Mouse (Mus musculus): Measurements from ENCODE around the gene Wbp1. TPM values are rescaled to one million over a fixed set of nuclear protein-coding genes. Genes with fewer than 3 reads are reported as not detected.
A peak's percentile ranks its signal among the peaks of the same experiment; 100 is the strongest.

Gene Wbp1
- total RNA-seq, 2 experiments from 2014 or later, result 34.8 to 89.9 TPM

GRCm38 (mm10) chr6:83141636-83142035 lies 20.3 kb upstream of the Wbp1 start:
- ATAC-seq (ENCODE audit: poor library complexity, severe bottlenecking), result no peak

- no peak for ATAC-seq (ENCODE audit: poor library complexity, severe bottlenecking)
Observed at GRCm38 (mm10) chr6:83140044-83140443, 18.7 kb upstream of the Wbp1 start.

- ATAC-seq (ENCODE audit: poor library complexity, severe bottlenecking), result no peak
Observed at GRCm38 (mm10) chr6:83138056-83138455, 16.7 kb upstream of the Wbp1 start.

- peak; percentile 24; the same call in 1 of the 2 replicates for ATAC-seq (ENCODE audit: poor library complexity, severe bottlenecking)
Observed at GRCm38 (mm10) chr6:83137576-83137950, 16.2 kb upstream of the Wbp1 start.

GRCm38 (mm10) chr6:83136881-83137575 lies 15.7 kb upstream of the Wbp1 start:
- ATAC-seq (ENCODE audit: poor library complexity, severe bottlenecking), result peak; percentile 26

GRCm38 (mm10) chr6:83136291-83136880 lies 15.0 kb upstream of the Wbp1 start:
- ATAC-seq (ENCODE audit: poor library complexity, severe bottlenecking), result no peak

GRCm38 (mm10) chr6:83135571-83136161 lies 14.3 kb upstream of the Wbp1 start:
- no peak for ATAC-seq (ENCODE audit: poor library complexity, severe bottlenecking)

GRCm38 (mm10) chr6:83134951-83135513 lies 13.7 kb upstream of the Wbp1 start, which contains the start of gene Rtkn:
TSS of gene Rtkn (plus strand) at chr6:83135463.
- no peak for ATAC-seq (ENCODE audit: poor library complexity, severe bottlenecking)

GRCm38 (mm10) chr6:83134226-83134625 lies 12.9 kb upstream of the Wbp1 start:
- no peak for ATAC-seq (ENCODE audit: poor library complexity, severe bottlenecking)

GRCm38 (mm10) chr6:83132176-83132919 lies 11.0 kb upstream of the Wbp1 start:
- no peak for ATAC-seq (ENCODE audit: poor library complexity, severe bottlenecking)

GRCm38 (mm10) chr6:83131469-83132034 lies 10.2 kb upstream of the Wbp1 start:
- peak; percentile 93 for ATAC-seq (ENCODE audit: poor library complexity, severe bottlenecking)

GRCm38 (mm10) chr6:83127419-83127818 lies 6.1 kb upstream of the Wbp1 start:
- ATAC-seq (ENCODE audit: poor library complexity, severe bottlenecking), result no peak

- ATAC-seq (ENCODE audit: poor library complexity, severe bottlenecking), result no peak
Observed at GRCm38 (mm10) chr6:83125331-83125730, 4.0 kb upstream of the Wbp1 start, which contains the start of gene Ino80b. TSS of gene Ino80b (minus strand) at chr6:83125431.

GRCm38 (mm10) chr6:83124851-83125312 lies 3.5 kb upstream of the Wbp1 start:
- ATAC-seq (ENCODE audit: poor library complexity, severe bottlenecking), result peak; percentile 59

GRCm38 (mm10) chr6:83122961-83123360 lies 1.6 kb upstream of the Wbp1 start:
- ATAC-seq (ENCODE audit: poor library complexity, severe bottlenecking), result no peak

GRCm38 (mm10) chr6:83121863-83122710 lies 728 bp upstream of the Wbp1 start:
- peak; percentile 30 for ATAC-seq (ENCODE audit: poor library complexity, severe bottlenecking)

- ATAC-seq (ENCODE audit: poor library complexity, severe bottlenecking), result no peak
Observed at GRCm38 (mm10) chr6:83119734-83120051, 1.7 kb downstream of the Wbp1 start.

- no peak for ATAC-seq (ENCODE audit: poor library complexity, severe bottlenecking)
Observed at GRCm38 (mm10) chr6:83118825-83119733, 2.3 kb downstream of the Wbp1 start.

GRCm38 (mm10) chr6:83118369-83118768 lies 3.0 kb downstream of the Wbp1 start:
- no peak for ATAC-seq (ENCODE audit: poor library complexity, severe bottlenecking)
